Mouse (Mus musculus) intestine, embryonic 15.5 days (tissue): ENCODE data around the gene Cops3. TPM values are rescaled to one million over a fixed set of nuclear protein-coding genes. Genes with fewer than 3 reads are reported as not detected.

Experiments
- ATAC-seq: fragments of 200-750 bp; cut with Nextera tagmentation; 2 replicates; pipeline ENCODE4 v1.8.0; 2017; ENCODE audit warnings: moderate TSS enrichment, moderate library complexity
- H3K27ac ChIP-seq: fragments of 300-500 bp; sonication (generic); 2 replicates; pipeline ENCODE4 v1.5.1; 2015; ENCODE audit warnings: mild to moderate bottlenecking, inconsistent platforms
- H3K27me3 ChIP-seq: fragments of 300-500 bp; sonication (generic); replicated peaks from 2 replicates; pipeline ENCODE4 v1.6.1; 2015; ENCODE audit warnings: inconsistent platforms
- H3K36me3 ChIP-seq: fragments of 300-500 bp; sonication (generic); 2 replicates; pipeline ENCODE4 v1.6.1; 2015; ENCODE audit warnings: inconsistent platforms
- H3K4me1 ChIP-seq: fragments of 300-500 bp; sonication (generic); replicated peaks from 2 replicates; pipeline ENCODE4 v1.6.1; 2015; ENCODE audit warnings: inconsistent platforms
- H3K4me2 ChIP-seq: fragments of 300-500 bp; sonication (generic); replicated peaks from 2 replicates; pipeline ENCODE4 v1.6.1; 2015; ENCODE audit warnings: mild to moderate bottlenecking, inconsistent platforms
- H3K4me3 ChIP-seq: fragments of 300-500 bp; sonication (generic); replicated peaks from 2 replicates; pipeline ENCODE4 v1.5.1; 2015; ENCODE audit warnings: inconsistent platforms
- H3K9ac ChIP-seq: fragments of 300-500 bp; sonication (generic); 2 replicates; pipeline ENCODE4 v1.6.1; 2015; ENCODE audit warnings: inconsistent platforms
- H3K9me3 ChIP-seq: fragments of 300-500 bp; sonication (generic); 2 replicates; pipeline ENCODE4 v1.6.1; 2016; ENCODE audit warnings: inconsistent platforms
- WGBS: fragments of 180-500 bp; shearing (Covaris S2); methylation state at CpG from one replicate; pipeline ENCODE4 v1.1.7; 2015; 5-methylcytosine and 5-hydroxymethylcytosine counted together
- polyA plus RNA-seq: library from polyadenylated mRNA; unstranded; fragments of >200 nt; fragmentation: Nextera tagmentation; extraction: Ambion mirVana; gene quantifications from 2 replicates; pipeline ENCODE4 v1.2.1, GENCODE M21; 2015

Cops3 gene
- 192 and 193 TPM in 2 replicates for polyA plus RNA-seq

GRCm38 (mm10) chr11:59839459-59840126, at the start of gene Cops3:
Cops3 (minus strand) TSS chr11:59839838.
- ATAC-seq = peak; percentile 97
- Histone ChIP-seq H3K27ac (peak within 1 kb of the TSS; percentile 96), H3K9me3 (no peaks in the 10 kb centered on the region), H3K9ac (peak within 1 kb of the TSS; percentile 79), H3K36me3 (peaks cover 9% of the 10 kb centered on the region; the same call in 1 of the 2 replicates), H3K4me1 (peaks cover 11% of the 10 kb centered on the region; the same call in 1 of the 2 replicates), H3K4me2 (peak within 1 kb of the TSS; percentile 56), H3K27me3 (no peaks in the 10 kb centered on the region), H3K4me3 (peak within 1 kb of the TSS; percentile 83)
- WGBS = under 1% methylated on average over 43 of the region's 43 CpGs

- no peak for ATAC-seq
- no peaks in the 10 kb centered on the region for H3K36me3 ChIP-seq
- 80% methylated on average over 5 of the region's 5 CpGs for WGBS
- no peaks in the 10 kb centered on the region for H3K9me3 ChIP-seq
- no peak overlapping the region for H3K9ac ChIP-seq
- no peak overlapping the region for H3K27ac ChIP-seq
- no peak overlapping the region for H3K4me3 ChIP-seq
- no peak overlapping the region for H3K4me2 ChIP-seq
- H3K27me3 ChIP-seq = no peaks in the 10 kb centered on the region
- H3K4me1 ChIP-seq = peaks cover 13% of the 10 kb centered on the region
These were observed 48.5 kb upstream of the Cops3 start for GRCm38 (mm10) chr11:59888151-59888550.

- 39% methylated on average over 1 of the region's 1 CpGs for WGBS
- peak; percentile 65 for ATAC-seq
These were observed 47.3 kb upstream of the Cops3 start for GRCm38 (mm10) chr11:59886952-59887351.

GRCm38 (mm10) chr11:59885217-59885986, 45.8 kb upstream of the Cops3 start:
- Histone ChIP-seq H3K36me3 (no peaks in the 10 kb centered on the region), H3K4me3 (no peak overlapping the region), H3K27ac (peak overlapping the region; percentile 58; the same call in 1 of the 2 replicates), H3K27me3 (no peaks in the 10 kb centered on the region), H3K9ac (no peak overlapping the region), H3K4me1 (peaks cover 13% of the 10 kb centered on the region), H3K9me3 (no peaks in the 10 kb centered on the region), H3K4me2 (0 out of 2 replicates have a peak overlapping the region, but pooled peaks have one; percentile 9)
- ATAC-seq = peak; percentile 64; the same call in 1 of the 2 replicates
- WGBS = 45% methylated on average over 17 of the region's 17 CpGs

More at GRCm38 (mm10) chr11:59886952-59887351, 47.3 kb upstream of the Cops3 start:
- Histone ChIP-seq H3K27ac (no peak overlapping the region), H3K4me2 (no peak overlapping the region), H3K9me3 (no peaks in the 10 kb centered on the region), H3K4me3 (no peak overlapping the region), H3K4me1 (peaks cover 13% of the 10 kb centered on the region), H3K9ac (no peak overlapping the region), H3K36me3 (no peaks in the 10 kb centered on the region), H3K27me3 (no peaks in the 10 kb centered on the region)

GRCm38 (mm10) chr11:59880031-59880430, 40.4 kb upstream of the Cops3 start:
- no peak overlapping the region for H3K4me3 ChIP-seq
- peak; percentile 73; the same call in 1 of the 2 replicates for ATAC-seq
- H3K9me3 ChIP-seq = no peaks in the 10 kb centered on the region
- H3K36me3 ChIP-seq = peaks cover 10% of the 10 kb centered on the region; the same call in 1 of the 2 replicates
- H3K27ac ChIP-seq = no peak overlapping the region
- WGBS = 20% methylated on average over 2 of the region's 2 CpGs
- no peak overlapping the region for H3K4me2 ChIP-seq
- H3K27me3 ChIP-seq = no peaks in the 10 kb centered on the region
- no peak overlapping the region for H3K9ac ChIP-seq
- H3K4me1 ChIP-seq = peaks cover 3% of the 10 kb centered on the region; the same call in 1 of the 2 replicates

- no peak overlapping the region for H3K4me2 ChIP-seq
- H3K27ac ChIP-seq = no peak overlapping the region
- no peaks in the 10 kb centered on the region for H3K9me3 ChIP-seq
- peaks cover 13% of the 10 kb centered on the region; the same call in 1 of the 2 replicates for H3K36me3 ChIP-seq
- H3K4me3 ChIP-seq = no peak overlapping the region
- no peak overlapping the region for H3K9ac ChIP-seq
- ATAC-seq = no peak
- no peaks in the 10 kb centered on the region for H3K27me3 ChIP-seq
- WGBS = 80% methylated on average over 8 of the region's 8 CpGs
- H3K4me1 ChIP-seq = no peaks in the 10 kb centered on the region
These were observed 32.5 kb upstream of the Cops3 start for GRCm38 (mm10) chr11:59872124-59872523.

GRCm38 (mm10) chr11:59864316-59864715, 24.7 kb upstream of the Cops3 start:
- H3K4me2 ChIP-seq = no peak overlapping the region
- H3K27me3 ChIP-seq = no peaks in the 10 kb centered on the region
- H3K9me3 ChIP-seq = no peaks in the 10 kb centered on the region
- 64% methylated on average over 6 of the region's 6 CpGs for WGBS
- H3K4me3 ChIP-seq = no peak overlapping the region
- ATAC-seq = peak; percentile 81
- H3K9ac ChIP-seq = no peak overlapping the region
- H3K4me1 ChIP-seq = no peaks in the 10 kb centered on the region
- H3K36me3 ChIP-seq = 0 out of 2 replicates have a peak, but pooled peaks cover 4% of the 10 kb centered on the region
- H3K27ac ChIP-seq = no peak overlapping the region

- 87% methylated on average over 11 of the region's 11 CpGs for WGBS
- ATAC-seq = no peak
These were observed 20.8 kb upstream of the Cops3 start for GRCm38 (mm10) chr11:59860467-59860866.

GRCm38 (mm10) chr11:59852865-59853264, 13.2 kb upstream of the Cops3 start:
- Histone ChIP-seq H3K9ac (no peak overlapping the region), H3K9me3 (no peaks in the 10 kb centered on the region)

More at GRCm38 (mm10) chr11:59860467-59860866, 20.8 kb upstream of the Cops3 start:
- Histone ChIP-seq H3K27ac (no peak overlapping the region), H3K36me3 (0 out of 2 replicates have a peak, but pooled peaks cover 4% of the 10 kb centered on the region), H3K9ac (no peak overlapping the region), H3K4me3 (no peak overlapping the region), H3K4me1 (no peaks in the 10 kb centered on the region), H3K9me3 (no peaks in the 10 kb centered on the region), H3K27me3 (no peaks in the 10 kb centered on the region), H3K4me2 (no peak overlapping the region)

GRCm38 (mm10) chr11:59847891-59848884, 8.6 kb upstream of the Cops3 start:
- Histone ChIP-seq H3K27me3 (no peaks in the 10 kb centered on the region), H3K27ac (peak overlapping the region; percentile 89), H3K36me3 (0 out of 2 replicates have a peak, but pooled peaks cover 2% of the 10 kb centered on the region), H3K4me1 (0 out of 2 replicates have a peak, but pooled peaks cover 12% of the 10 kb centered on the region), H3K4me2 (peak overlapping the region; percentile 75), H3K4me3 (peak overlapping the region; percentile 71), H3K9me3 (no peaks in the 10 kb centered on the region), H3K9ac (peak overlapping the region; percentile 67)
- ATAC-seq = peak; percentile 91
- WGBS = under 1% methylated on average over 69 of the region's 69 CpGs

More at GRCm38 (mm10) chr11:59852865-59853264, 13.2 kb upstream of the Cops3 start:
- Histone ChIP-seq H3K36me3 (0 out of 2 replicates have a peak, but pooled peaks cover 2% of the 10 kb centered on the region), H3K4me3 (no peak overlapping the region), H3K27me3 (no peaks in the 10 kb centered on the region), H3K4me2 (no peak overlapping the region), H3K27ac (no peak overlapping the region), H3K4me1 (0 out of 2 replicates have a peak, but pooled peaks cover 12% of the 10 kb centered on the region)
- 62% methylated on average over 3 of the region's 3 CpGs for WGBS
- ATAC-seq = peak; percentile 31; the same call in 1 of the 2 replicates

GRCm38 (mm10) chr11:59847131-59847530, 7.5 kb upstream of the Cops3 start:
- Histone ChIP-seq H3K36me3 (0 out of 2 replicates have a peak, but pooled peaks cover 2% of the 10 kb centered on the region), H3K27me3 (no peaks in the 10 kb centered on the region), H3K9me3 (no peaks in the 10 kb centered on the region), H3K4me3 (no peak overlapping the region), H3K4me2 (peak overlapping the region; percentile 75; the same call in 1 of the 2 replicates), H3K4me1 (0 out of 2 replicates have a peak, but pooled peaks cover 7% of the 10 kb centered on the region), H3K9ac (no peak overlapping the region), H3K27ac (no peak overlapping the region)
- whole genome bisulfite sequencing = 9% methylated on average over 2 of the region's 2 CpGs
- ATAC-seq = no peak
